Mouse (Mus musculus) naive thymus-derived CD4-positive, alpha-beta T cell, adult 2 months (primary cell): Measurements from ENCODE around the gene Ssbp3.

Source experiments
- DNase-seq: peaks from one replicate; pipeline ENCODE4 v3.0.0-alpha.2; 2011; ENCODE audit warnings: low read depth

The Ssbp3 gene

GRCm38 (mm10) chr4:106985899-106986832 is 75.7 kb downstream of the Ssbp3 start:
- DNase-seq = no peak

GRCm38 (mm10) chr4:106987725-106988364 is 77.3 kb downstream of the Ssbp3 start:
- peak; percentile 82 for DNase-seq

- DNase-seq = no peak
These were observed 78.4 kb downstream of the Ssbp3 start for GRCm38 (mm10) chr4:106988886-106989225.

- DNase-seq = no peak
These were observed 78.9 kb downstream of the Ssbp3 start for GRCm38 (mm10) chr4:106989226-106989983.

GRCm38 (mm10) chr4:106993053-106993452 is 82.6 kb downstream of the Ssbp3 start:
- no peak for DNase-seq

GRCm38 (mm10) chr4:106994252-106994651 is 83.8 kb downstream of the Ssbp3 start:
- no peak for DNase-seq

- no peak for DNase-seq
These were observed 84.6 kb downstream of the Ssbp3 start for GRCm38 (mm10) chr4:106995069-106995468.

- DNase-seq = no peak
These were observed 85.0 kb downstream of the Ssbp3 start for GRCm38 (mm10) chr4:106995513-106995912.

- DNase-seq = no peak
These were observed 86.0 kb downstream of the Ssbp3 start for GRCm38 (mm10) chr4:106996305-106997076.

- DNase-seq = no peak
These were observed 90.8 kb downstream of the Ssbp3 start for GRCm38 (mm10) chr4:107001259-107001810.

GRCm38 (mm10) chr4:107001916-107002488 is 91.5 kb downstream of the Ssbp3 start:
- no peak for DNase-seq

GRCm38 (mm10) chr4:107002517-107003165 is 92.1 kb downstream of the Ssbp3 start:
- no peak for DNase-seq

GRCm38 (mm10) chr4:107003199-107003598 is 92.7 kb downstream of the Ssbp3 start:
- DNase-seq = no peak

- DNase-seq = no peak
These were observed 93.3 kb downstream of the Ssbp3 start for GRCm38 (mm10) chr4:107003786-107004185.

- DNase-seq = no peak
These were observed 93.8 kb downstream of the Ssbp3 start for GRCm38 (mm10) chr4:107004346-107004745.

GRCm38 (mm10) chr4:107005166-107005565 is 94.7 kb downstream of the Ssbp3 start:
- DNase-seq = no peak

GRCm38 (mm10) chr4:107006229-107006628 is 95.7 kb downstream of the Ssbp3 start:
- DNase-seq = no peak

- DNase-seq = no peak
These were observed 96.3 kb downstream of the Ssbp3 start for GRCm38 (mm10) chr4:107006807-107007206.

- no peak for DNase-seq
These were observed 96.9 kb downstream of the Ssbp3 start for GRCm38 (mm10) chr4:107007359-107007758.

- DNase-seq = no peak
These were observed 97.7 kb downstream of the Ssbp3 start for GRCm38 (mm10) chr4:107008161-107008560.

- no peak for DNase-seq
These were observed 99.0 kb downstream of the Ssbp3 start for GRCm38 (mm10) chr4:107009548-107009947.
